Mouse (Mus musculus) liver, embryonic 14.5 days (tissue): ENCODE data around the gene Tlr7.

ENCODE experiments used
- CTCF ChIP-seq: IDR thresholded peaks from 2 replicates; pipeline ENCODE4 v1.5.1; 2016; ENCODE audit warnings: antibody characterized with exemption, low read depth, control low read depth
- EP300 ChIP-seq: IDR thresholded peaks from 2 replicates; pipeline ENCODE4 v1.6.1; 2016; ENCODE audit warnings: antibody characterized with exemption, low read depth

DNA sequence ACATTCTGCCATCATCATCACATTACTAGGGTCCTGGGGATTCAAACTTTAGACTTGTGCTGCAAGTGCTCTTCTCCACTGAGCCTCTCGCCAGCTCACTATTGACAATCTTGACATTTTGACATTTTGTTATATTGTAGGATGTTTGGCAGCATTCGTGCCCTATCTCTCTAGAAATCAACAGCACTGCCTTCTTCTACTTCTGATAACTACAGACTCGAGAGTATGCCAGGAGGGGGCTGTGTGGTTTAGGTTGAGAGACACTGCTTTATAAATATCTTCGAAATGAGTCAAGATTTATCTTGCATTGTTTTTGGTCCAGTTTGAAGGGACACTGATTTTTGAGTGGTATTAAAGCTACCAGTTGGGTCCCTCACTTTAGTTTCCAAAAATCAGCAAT, 635 bp upstream of the Tlr7 start:
- TF ChIP-seq CTCF (no peak), EP300 (no peak)
